15 mouse cellular contexts compared by ENCODE assay signal in genomic region chr9:63263188-63263587, GRCm38 (mm10).
"Had no signal": no experiment of that assay in that cellular context is flagged by ENCODE, and none has a peak within 500 bp of the region (broad histone marks: within the 10 kb centered on the region; RNA-seq: fewer than 3 reads in every experiment).

No protein-coding gene starts in this region.

- H3K27me3 ChIP-seq: neural tube, embryonic 15.5 days; stomach, embryonic 15.5 days had no signal

- H3K9me3 ChIP-seq: neural tube, embryonic 15.5 days; stomach, embryonic 15.5 days had no signal

- DNase-seq: retina, postnatal 1 day; right cerebral cortex, adult 18-20 months; right cerebral cortex, postnatal 14 days; right cerebral cortex, postnatal 25 days; right cerebral cortex, postnatal 4 days; spleen, adult 18-20 months; thymus, adult 18-20 months; thymus, adult 2 months; thymus, postnatal 14 days; thymus, postnatal 25 days; thymus, postnatal 36 days; thymus, postnatal 4 days had no signal

- H3K4me1 ChIP-seq: neural tube, embryonic 15.5 days had no signal

- H3K27ac ChIP-seq: neural tube, embryonic 15.5 days; stomach, embryonic 15.5 days; stomach, postnatal 0 days had no signal

- H3K4me3 ChIP-seq: neural tube, embryonic 15.5 days; stomach, embryonic 15.5 days had no signal

- H3K9ac ChIP-seq: neural tube, embryonic 15.5 days; stomach, embryonic 15.5 days had no signal

- H3K4me2 ChIP-seq: neural tube, embryonic 15.5 days; stomach, embryonic 15.5 days had no signal

- H3K36me3 ChIP-seq: neural tube, embryonic 15.5 days; stomach, embryonic 15.5 days had no signal
